Mouse (Mus musculus): ENCODE data around the gene Dlx5. TPM values are rescaled to one million over a fixed set of nuclear protein-coding genes. Genes with fewer than 3 reads are reported as not detected.

Gene Dlx5
- polyA plus RNA-seq, 1 experiment from 2014 or later = 3.4 TPM

GRCm38 (mm10) chr6:6881115-6881637, 709 bp downstream of the Dlx5 start:
- WGBS = under 1% methylated on average over 30 of the region's 30 CpGs

DNA sequence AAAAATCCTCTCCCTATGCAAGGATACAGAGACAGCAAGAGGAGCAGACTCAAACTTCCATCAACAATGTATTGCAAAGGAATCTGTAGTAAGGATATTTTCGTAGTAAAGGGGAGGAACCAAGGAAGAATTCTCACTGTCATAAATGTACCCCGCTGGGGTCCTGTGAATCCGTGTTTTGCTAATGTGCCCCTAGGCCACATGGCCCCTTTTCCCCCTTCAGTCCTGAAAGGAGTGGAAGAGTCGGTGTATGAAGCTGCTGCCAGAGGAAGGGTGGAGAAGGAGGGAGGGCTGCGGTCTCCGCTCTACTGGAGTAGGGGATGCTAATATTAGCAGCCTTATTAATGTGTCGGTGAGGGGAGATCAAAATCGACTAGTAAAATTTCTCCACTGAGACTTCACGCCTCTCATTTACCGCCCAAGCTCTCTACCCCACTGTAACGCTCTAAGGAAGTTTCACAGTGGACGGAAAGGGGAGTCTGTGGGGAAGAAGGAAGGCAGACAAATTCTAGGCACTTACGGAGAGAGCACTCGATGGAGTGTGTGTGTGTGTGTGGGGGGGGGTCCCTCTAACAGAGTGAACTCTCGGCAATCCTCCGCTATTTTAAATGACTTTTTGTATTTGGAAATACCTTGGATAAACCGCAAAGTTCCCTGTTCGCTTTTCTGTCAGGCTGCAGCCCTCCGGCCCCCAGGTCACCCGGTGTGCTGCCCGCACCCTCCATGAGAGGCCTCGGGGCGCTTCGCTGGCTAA, 1.3 kb downstream of the Dlx5 start:
- Histone ChIP-seq H3K36me3 (no peaks in the 10 kb centered on the region), H3K4me3 (peak overlapping the region; percentile 58), H3K4me1 (replicated peaks) (peaks cover 39% of the 10 kb centered on the region), H3K9me3 (no peaks in the 10 kb centered on the region), H3K27me3 (ENCODE audit: insufficient read depth, poor library complexity, severe bottlenecking) (peaks cover 93% of the 10 kb centered on the region), H3K27ac (no peak overlapping the region)
- peak; percentile 42 for DNase-seq (ENCODE audit: low spot score)
- WGBS = 2% methylated on average over 24 of the region's 24 CpGs

More at GRCm38 (mm10) chr6:6881115-6881637, 709 bp downstream of the Dlx5 start:
- Histone ChIP-seq H3K27ac (peak overlapping the region; percentile 73), H3K36me3 (no peaks in the 10 kb centered on the region), H3K4me1 (replicated peaks) (peaks cover 39% of the 10 kb centered on the region), H3K4me3 (peak overlapping the region; percentile 58), H3K9me3 (no peaks in the 10 kb centered on the region), H3K27me3 (ENCODE audit: insufficient read depth, poor library complexity, severe bottlenecking) (peaks cover 87% of the 10 kb centered on the region)
- peak; percentile 42 for DNase-seq (ENCODE audit: low spot score)

GRCm38 (mm10) chr6:6879371-6880325, 2.2 kb downstream of the Dlx5 start:
- Histone ChIP-seq H3K4me3 (peak overlapping the region; percentile 37), H3K27ac (0 out of 2 replicates have a peak overlapping the region, but pooled peaks have one; percentile 23), H3K4me1 (replicated peaks) (peaks cover 42% of the 10 kb centered on the region)

DNA sequence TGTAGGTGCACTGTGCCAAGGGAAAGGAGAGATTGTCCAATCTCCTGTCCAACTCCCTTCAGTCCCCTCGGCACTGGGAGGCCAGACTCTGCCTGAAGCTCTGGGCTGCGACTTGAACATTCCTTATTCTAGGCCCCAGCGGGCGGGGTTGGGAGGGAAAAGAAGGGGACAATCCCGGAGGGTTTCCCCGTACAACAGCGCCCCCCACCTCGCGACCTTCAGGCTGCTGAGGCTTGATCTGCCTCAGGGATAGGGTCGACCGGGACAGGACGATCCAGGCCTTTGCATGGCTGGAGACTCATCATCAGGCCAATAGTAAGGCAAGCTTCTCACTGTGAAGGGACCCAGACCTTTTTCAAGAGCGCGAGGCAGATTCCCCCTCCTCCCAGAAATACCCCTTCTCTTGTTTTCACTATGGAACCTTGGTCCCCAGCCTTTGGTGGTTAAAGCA, 3.0 kb downstream of the Dlx5 start:
- H3K9me3 ChIP-seq = no peaks in the 10 kb centered on the region
- H3K36me3 ChIP-seq = no peaks in the 10 kb centered on the region
- DNase-seq (ENCODE audit: low spot score) = peak; percentile 73
- H3K4me3 ChIP-seq = peak overlapping the region; percentile 37
- H3K27me3 ChIP-seq (ENCODE audit: insufficient read depth, poor library complexity, severe bottlenecking) = peaks cover 100% of the 10 kb centered on the region
- under 1% methylated on average over 14 of the region's 14 CpGs for whole genome bisulfite sequencing
- H3K27ac ChIP-seq = peak overlapping the region; percentile 23; the same call in 1 of the 2 replicates
- peaks cover 49% of the 10 kb centered on the region for H3K4me1 ChIP-seq (replicated peaks)

More at GRCm38 (mm10) chr6:6879371-6880325, 2.2 kb downstream of the Dlx5 start:
- peak; percentile 52 for DNase-seq (ENCODE audit: low spot score)
- Histone ChIP-seq H3K27me3 (ENCODE audit: insufficient read depth, poor library complexity, severe bottlenecking) (peaks cover 100% of the 10 kb centered on the region), H3K9me3 (no peaks in the 10 kb centered on the region), H3K36me3 (no peaks in the 10 kb centered on the region)
- 1% methylated on average over 44 of the region's 44 CpGs for WGBS

GRCm38 (mm10) chr6:6877981-6878840, 3.7 kb downstream of the Dlx5 start:
- DNase-seq (ENCODE audit: low spot score) = peak; percentile 40
- no peaks in the 10 kb centered on the region for H3K36me3 ChIP-seq
- H3K4me3 ChIP-seq = peak overlapping the region; percentile 37
- 2% methylated on average over 34 of the region's 34 CpGs for whole genome bisulfite sequencing
- peak overlapping the region; percentile 23; the same call in 1 of the 2 replicates for H3K27ac ChIP-seq
- peaks cover 100% of the 10 kb centered on the region for H3K27me3 ChIP-seq (ENCODE audit: insufficient read depth, poor library complexity, severe bottlenecking)
- H3K4me1 ChIP-seq (replicated peaks) = peaks cover 49% of the 10 kb centered on the region
- H3K9me3 ChIP-seq = no peaks in the 10 kb centered on the region

DNA sequence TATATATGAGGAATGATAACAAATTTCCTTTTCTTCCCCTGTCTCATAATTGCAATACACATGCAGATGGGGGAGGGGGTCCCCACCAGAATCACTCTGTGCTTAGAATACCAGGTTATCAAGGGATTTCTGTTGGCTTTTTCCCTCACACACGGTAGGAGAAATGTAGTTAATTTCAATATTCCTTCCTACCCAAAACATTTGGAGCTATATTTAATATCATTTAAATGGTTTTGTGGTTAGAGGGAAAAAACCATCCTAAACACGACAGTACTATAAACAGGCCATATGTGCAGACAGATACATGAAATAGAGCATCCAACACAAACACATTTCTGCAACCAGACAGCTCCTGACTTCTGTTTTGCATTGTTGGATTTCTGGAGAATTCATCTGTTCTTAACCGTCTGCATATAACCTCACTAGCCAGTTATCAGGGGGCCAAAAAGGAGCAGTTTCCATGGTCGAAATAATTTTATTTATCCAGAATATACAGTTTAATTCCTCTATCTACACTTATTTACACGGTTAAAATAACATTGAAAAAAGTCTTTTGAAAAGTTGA, 4.5 kb downstream of the Dlx5 start:
- Histone ChIP-seq H3K27me3 (ENCODE audit: insufficient read depth, poor library complexity, severe bottlenecking) (peaks cover 100% of the 10 kb centered on the region), H3K36me3 (no peaks in the 10 kb centered on the region), H3K27ac (no peak overlapping the region), H3K4me3 (no peak overlapping the region), H3K9me3 (no peaks in the 10 kb centered on the region), H3K4me1 (replicated peaks) (peaks cover 48% of the 10 kb centered on the region)
- 9% methylated on average over 5 of the region's 5 CpGs for WGBS
- DNase-seq (ENCODE audit: low spot score) = no peak

DNA sequence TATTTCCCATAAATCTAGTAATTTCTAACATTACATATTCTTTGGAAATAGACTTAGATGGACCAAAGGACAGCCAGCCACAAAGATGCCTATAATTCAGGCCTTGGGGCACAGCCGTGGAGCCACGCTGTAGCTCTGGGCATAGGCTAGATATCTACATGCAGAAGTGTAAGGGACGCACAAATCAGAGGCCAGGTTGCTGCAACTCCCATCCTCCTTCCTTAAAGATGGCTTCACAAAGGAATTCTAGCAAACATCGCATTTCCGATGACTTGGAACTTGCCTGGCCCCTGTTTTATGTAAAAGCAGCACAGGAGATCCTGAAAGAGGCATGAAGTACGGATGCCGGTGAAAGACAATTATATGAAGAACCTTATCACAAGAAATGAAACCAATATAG, 5.2 kb downstream of the Dlx5 start:
- peaks cover 43% of the 10 kb centered on the region for H3K4me1 ChIP-seq (replicated peaks)
- peak; percentile 32 for DNase-seq (ENCODE audit: low spot score)
- no peak overlapping the region for H3K4me3 ChIP-seq
- H3K27ac ChIP-seq = no peak overlapping the region
- H3K27me3 ChIP-seq (ENCODE audit: insufficient read depth, poor library complexity, severe bottlenecking) = peaks cover 100% of the 10 kb centered on the region
- no peaks in the 10 kb centered on the region for H3K36me3 ChIP-seq
- 11% methylated on average over 7 of the region's 7 CpGs for WGBS
- H3K9me3 ChIP-seq = no peaks in the 10 kb centered on the region

DNA sequence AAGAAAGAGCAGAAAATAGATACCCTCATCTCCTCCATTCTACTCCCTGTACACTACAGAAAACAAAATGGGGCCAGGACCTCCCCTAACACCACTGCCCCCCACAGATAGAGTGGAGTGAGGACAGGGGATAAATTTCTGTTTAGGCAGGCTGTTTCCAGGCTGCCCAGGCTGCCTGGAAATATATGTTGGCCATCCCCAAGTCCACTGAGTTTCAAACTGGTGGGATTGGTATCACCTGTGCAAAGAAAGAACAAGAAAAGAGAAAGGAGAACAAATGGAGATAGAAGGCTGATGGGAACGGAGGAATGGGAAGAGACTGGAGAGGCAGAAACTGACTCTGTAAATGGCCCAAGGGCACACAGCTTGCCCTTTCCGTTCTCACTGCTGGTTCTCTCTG, 5.7 kb downstream of the Dlx5 start:
- no peaks in the 10 kb centered on the region for H3K36me3 ChIP-seq
- WGBS = 1% methylated on average over 2 of the region's 2 CpGs
- H3K4me3 ChIP-seq = no peak overlapping the region
- DNase-seq (ENCODE audit: low spot score) = no peak
- peaks cover 38% of the 10 kb centered on the region for H3K4me1 ChIP-seq (replicated peaks)
- H3K27me3 ChIP-seq (ENCODE audit: insufficient read depth, poor library complexity, severe bottlenecking) = peaks cover 100% of the 10 kb centered on the region
- no peaks in the 10 kb centered on the region for H3K9me3 ChIP-seq
- no peak overlapping the region for H3K27ac ChIP-seq

GRCm38 (mm10) chr6:6875676-6876075, 6.2 kb downstream of the Dlx5 start:
- no peaks in the 10 kb centered on the region for H3K36me3 ChIP-seq
- no peaks in the 10 kb centered on the region for H3K9me3 ChIP-seq
- no peak for DNase-seq (ENCODE audit: low spot score)
- no peak overlapping the region for H3K4me3 ChIP-seq
- no peak overlapping the region for H3K27ac ChIP-seq
- H3K4me1 ChIP-seq (replicated peaks) = peaks cover 32% of the 10 kb centered on the region
- WGBS = 3% methylated on average over 9 of the region's 9 CpGs
- H3K27me3 ChIP-seq (ENCODE audit: insufficient read depth, poor library complexity, severe bottlenecking) = peaks cover 100% of the 10 kb centered on the region

DNA sequence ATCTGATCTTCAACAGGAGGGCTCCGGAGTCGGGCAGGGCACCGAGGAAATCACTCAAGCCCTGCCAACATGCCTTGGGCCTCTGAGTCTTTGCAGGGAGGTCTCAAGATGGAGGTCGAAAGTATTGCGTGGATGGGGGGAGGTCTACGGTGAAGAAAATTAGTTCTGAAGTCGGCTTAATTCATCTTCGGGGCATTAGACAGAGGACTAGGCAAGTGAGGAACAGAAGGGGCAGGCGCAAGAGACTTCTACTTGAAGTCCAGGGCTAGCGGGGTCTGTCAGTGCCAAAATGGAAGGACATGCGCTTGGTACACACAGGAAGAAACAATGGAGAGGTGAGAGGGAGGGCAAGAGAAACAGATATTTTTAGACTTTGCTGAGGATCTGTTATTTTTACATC, 6.7 kb downstream of the Dlx5 start:
- no peak for DNase-seq (ENCODE audit: low spot score)
- Histone ChIP-seq H3K27me3 (ENCODE audit: insufficient read depth, poor library complexity, severe bottlenecking) (peaks cover 100% of the 10 kb centered on the region), H3K9me3 (no peaks in the 10 kb centered on the region), H3K36me3 (no peaks in the 10 kb centered on the region), H3K27ac (no peak overlapping the region), H3K4me1 (replicated peaks) (peaks cover 32% of the 10 kb centered on the region), H3K4me3 (no peak overlapping the region; the same call in 1 of the 2 replicates)
- WGBS = 1% methylated on average over 11 of the region's 11 CpGs

DNA sequence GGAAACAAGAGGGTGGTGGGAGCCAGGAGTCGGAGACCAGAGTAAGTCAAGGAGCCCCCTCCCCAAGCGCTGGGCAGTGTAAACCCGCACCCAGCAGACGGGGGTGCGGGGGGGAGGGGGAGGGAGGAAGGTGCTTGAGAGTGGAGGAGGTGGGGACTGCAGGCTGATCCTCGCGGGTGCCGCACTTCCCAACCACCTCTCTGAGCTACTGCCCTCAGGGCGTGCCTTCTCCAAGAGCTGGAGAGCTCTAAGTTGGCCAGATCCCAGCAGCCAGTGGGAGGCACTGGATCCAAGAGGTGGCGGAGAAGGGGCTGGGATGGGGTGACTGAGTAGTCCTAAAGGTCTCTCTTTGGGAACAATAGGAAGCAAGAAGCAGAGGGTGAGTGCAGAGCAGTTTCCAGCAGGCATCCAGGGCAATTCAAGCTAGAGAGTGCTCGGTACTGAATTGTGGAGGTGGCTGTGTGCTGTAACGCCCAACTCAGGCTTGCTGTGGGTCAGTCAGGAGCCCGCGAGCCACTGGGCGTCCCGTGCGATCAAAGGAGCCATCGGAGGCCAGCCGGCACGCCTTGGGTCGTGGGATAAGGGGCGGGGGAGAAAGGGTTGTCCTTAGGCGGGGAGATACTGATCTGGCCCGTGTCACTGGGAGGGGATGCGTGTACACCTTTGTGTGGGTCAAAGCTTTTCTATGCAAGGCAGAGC, 7.7 kb downstream of the Dlx5 start:
- Histone ChIP-seq H3K9me3 (no peaks in the 10 kb centered on the region), H3K4me3 (peak overlapping the region; percentile 23; the same call in 1 of the 2 replicates), H3K36me3 (no peaks in the 10 kb centered on the region), H3K4me1 (replicated peaks) (peaks cover 27% of the 10 kb centered on the region), H3K27me3 (ENCODE audit: insufficient read depth, poor library complexity, severe bottlenecking) (peaks cover 100% of the 10 kb centered on the region), H3K27ac (0 out of 2 replicates have a peak overlapping the region, but pooled peaks have one; percentile 36)
- under 1% methylated on average over 25 of the region's 25 CpGs for WGBS
- DNase-seq (ENCODE audit: low spot score) = peak; percentile 59
